Mouse (Mus musculus) kidney, adult 2 months (tissue): ENCODE measurements at regions not wholly inside any gene's neighbourhood (a gene's known extent, or its start where the extent isn't known, plus 50 kb on each side); places are given as distances from the start of the nearest gene placed in this dataset.

Experiments
- CTCF ChIP-seq: fragments of 200-500 bp; conservative IDR thresholded peaks from 2 replicates; pipeline ENCODE4 v1.5.1; 2011; ENCODE audit warnings: low read depth, mild to moderate bottlenecking, control low read depth, low read length, moderate library complexity, mixed read lengths; ENCODE audit not compliant: insufficient read depth, insufficient read length
- POLR2A ChIP-seq: fragments of 200-500 bp; IDR thresholded peaks from one replicate; pipeline ENCODE4 v1.6.1; 2011; ENCODE audit warnings: low read depth, low read length, control low read depth

DNA sequence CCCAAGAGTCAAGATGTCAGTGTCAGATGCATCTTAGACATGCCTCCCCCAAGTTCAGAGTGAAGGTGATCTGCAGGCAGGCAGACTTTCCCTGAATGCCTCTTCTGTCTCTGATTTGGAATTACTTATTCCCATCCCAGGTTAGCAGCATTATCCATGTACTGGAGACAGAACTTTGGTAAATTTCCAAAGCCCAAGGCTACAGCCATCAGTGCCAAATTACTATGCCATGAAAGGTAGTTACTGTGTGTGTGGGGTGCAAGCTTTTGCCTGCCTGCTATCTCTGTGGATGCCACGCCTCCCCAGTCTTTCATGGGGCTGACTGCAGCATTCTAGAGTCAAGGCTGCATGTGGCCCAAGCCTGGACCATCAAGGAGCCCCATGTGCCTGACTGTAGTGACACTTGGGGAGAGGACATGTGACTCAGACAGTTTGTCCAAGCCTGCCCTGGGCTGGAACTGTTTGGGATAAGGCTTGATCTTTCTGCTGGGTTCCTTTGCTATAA is 196.2 kb downstream of the Kcnrg start:
- no peak for TF ChIP-seq CTCF
- no peak for TF ChIP-seq POLR2A
